ENCODE assay signal across 23 mouse cellular contexts in the genomic region with DNA sequence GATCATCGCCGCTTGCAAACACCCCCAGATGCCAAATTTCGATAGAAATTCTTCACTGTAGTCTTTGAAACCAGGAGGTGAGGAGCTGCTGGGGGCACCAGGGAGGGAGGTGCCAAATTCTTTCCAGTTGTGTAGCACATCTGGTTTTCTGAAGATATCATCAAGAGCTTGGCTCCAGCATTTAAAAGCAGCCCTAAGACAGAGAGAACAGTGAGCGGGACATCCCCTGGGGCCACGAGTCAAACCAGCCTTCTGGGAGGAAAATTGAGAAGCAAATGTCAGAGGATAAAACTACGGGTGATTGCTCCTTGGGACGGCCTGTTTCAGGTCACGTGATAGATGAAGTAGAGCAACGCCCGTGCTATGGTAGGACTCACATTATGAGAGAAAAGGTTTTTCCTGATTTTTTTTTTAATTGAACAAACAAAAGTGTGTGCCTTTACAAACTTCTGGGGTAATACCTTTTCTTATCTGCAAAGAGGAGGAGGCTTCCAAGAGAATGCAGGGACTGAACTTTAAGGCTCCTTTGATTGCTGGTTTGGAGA.
DNase-seq lines count a peak whose midpoint lies in the region; ATAC-seq and TF ChIP-seq lines count a peak whose summit lies in the region.
"Had no signal": no experiment of that assay in that cellular context is flagged by ENCODE, and none has a peak within 500 bp of the region (broad histone marks: within the 10 kb centered on the region; RNA-seq: fewer than 3 reads in every experiment).

No protein-coding gene starts in this region.

- H3K27ac ChIP-seq in gastrocnemius, adult 2 months: peak overlapping the region; percentile 43
- no peak overlapping the region for H3K27ac ChIP-seq in kidney, embryonic 14.5 days (ENCODE audit: low read depth, low read length)
- no peak overlapping the region for H3K27ac ChIP-seq in brown adipose tissue, adult 24 weeks (replicated peaks; ENCODE audit: low read depth, low read length)
- H3K27ac ChIP-seq: heart, embryonic 13.5 days; hindbrain, postnatal 0 days; left cerebral cortex, adult 2 months; liver, embryonic 13.5 days; midbrain, embryonic 10.5 days had no signal

- no peak overlapping the region for H3K9ac ChIP-seq in kidney, embryonic 14.5 days (ENCODE audit: low read depth, low read length)
- H3K9ac ChIP-seq: heart, embryonic 13.5 days; liver, embryonic 13.5 days; lung, embryonic 14.5 days had no signal

- no peaks in the 10 kb centered on the region for H3K27me3 ChIP-seq in kidney, embryonic 14.5 days (ENCODE audit: control insufficient read depth, insufficient read depth, low read length)
- H3K27me3 ChIP-seq: heart, embryonic 13.5 days; liver, embryonic 13.5 days; Patski had no signal

- TF ChIP-seq CTCF in gastrocnemius, adult 2 months (IDR thresholded peaks at IDR 0.05): no peak

- WGBS in kidney, embryonic 14.5 days: 36% methylated on average over 10 of the region's 10 CpGs

- H3K36me3 ChIP-seq in kidney, embryonic 14.5 days (ENCODE audit: control insufficient read depth, insufficient read depth, low read length): no peaks in the 10 kb centered on the region
- H3K36me3 ChIP-seq: heart, embryonic 13.5 days; liver, embryonic 13.5 days; midbrain, embryonic 10.5 days had no signal

- no peaks in the 10 kb centered on the region for H3K9me3 ChIP-seq in kidney, embryonic 14.5 days (ENCODE audit: control insufficient read depth, low read length)
- H3K9me3 ChIP-seq: heart, embryonic 13.5 days; liver, embryonic 13.5 days; midbrain, embryonic 10.5 days had no signal

- ATAC-seq in kidney, embryonic 14.5 days (ENCODE audit: low FRiP score, low TSS enrichment): 0 out of 2 replicates have a peak, but pooled peaks have one; percentile 28
- ATAC-seq: hindbrain, postnatal 0 days; intestine, postnatal 0 days; Patski had no signal

- no peak overlapping the region for H3K4me2 ChIP-seq in kidney, embryonic 14.5 days (replicated peaks; ENCODE audit: low read depth, low read length)
- H3K4me2 ChIP-seq: heart, embryonic 13.5 days; liver, embryonic 13.5 days; lung, embryonic 14.5 days had no signal

- H3K4me1 ChIP-seq in kidney, embryonic 14.5 days (ENCODE audit: control insufficient read depth, insufficient read depth, low read length): no peaks in the 10 kb centered on the region
- H3K4me1 ChIP-seq in brown adipose tissue, adult 24 weeks (ENCODE audit: control insufficient read depth, insufficient read depth, insufficient read length, low read length): no peaks in the 10 kb centered on the region
- H3K4me1 ChIP-seq: liver, embryonic 13.5 days had no signal

- peak overlapping the region; percentile 10; the same call in 1 of the 2 replicates for H3K4me3 ChIP-seq in gastrocnemius, adult 2 months
- no peak overlapping the region for H3K4me3 ChIP-seq in kidney, embryonic 14.5 days (ENCODE audit: low read length)
- peak overlapping the region; percentile 42 for H3K4me3 ChIP-seq in brown adipose tissue, adult 24 weeks (ENCODE audit: insufficient read depth, low read depth, low read length)
- H3K4me3 ChIP-seq: heart, embryonic 13.5 days; left cerebral cortex, adult 2 months; liver, embryonic 13.5 days; midbrain, embryonic 10.5 days had no signal

- peak; percentile 29 for DNase-seq in gastrocnemius, adult 2 months
- DNase-seq in gastrocnemius, adult 18-20 months (ENCODE audit: low spot score): no peak
- DNase-seq in kidney, postnatal 36 days: no peak
- DNase-seq in mesoderm, embryonic 11.5 days (ENCODE audit: low read depth, low spot score): peak; percentile 37
- DNase-seq in layer of hippocampus, postnatal 10 days (ENCODE audit: low spot score in 2 of 2): no peak
- DNase-seq: cerebellum, adult 11-12 months; cerebellum, postnatal 14 days; gastrocnemius, postnatal 36 days; kidney, postnatal 10 days; left cerebral cortex, postnatal 4 days; liver, embryonic 13.5 days; lung, embryonic 14.5 days; lung, postnatal 36 days; right cerebral cortex, postnatal 25 days; thymus, adult 2 months had no signal

- intact Hi-C loops in gastrocnemius, adult 2 months (cut with DNase I): no loop called here

Comparison
In these comparisons a context has a peak if more than half of its experiments do, and no peak if none do; other contexts are left out.
1. DNase-seq: peak in gastrocnemius, adult 2 months (single experiment) and mesoderm, embryonic 11.5 days (single experiment); none in gastrocnemius, adult 18-20 months (single experiment), kidney, postnatal 36 days (0 of 2) and layer of hippocampus, postnatal 10 days (0 of 2).